Comparison of ENCODE assay signal across 22 mouse cellular contexts in genomic region chr7:130558592-130558991, GRCm38 (mm10).
"Had no signal": no experiment of that assay in that cellular context is flagged by ENCODE, and none has a peak within 500 bp of the region (broad histone marks: within the 10 kb centered on the region; RNA-seq: fewer than 3 reads in every experiment).

No protein-coding gene starts in this region.

- H3K27me3 ChIP-seq: heart, embryonic 12.5 days; hindbrain, embryonic 13.5 days; hindbrain, embryonic 15.5 days; kidney, embryonic 15.5 days; limb, embryonic 13.5 days; limb, embryonic 15.5 days had no signal

- DNase-seq: forebrain, postnatal 0 days; gastrocnemius, postnatal 14 days; gastrocnemius, postnatal 36 days; kidney, adult 11 months; kidney, adult 2 months; kidney, adult 9 months; kidney, postnatal 14 days; kidney, postnatal 36 days; layer of hippocampus, adult 9-11 months; layer of hippocampus, postnatal 36 days; left cerebral cortex, postnatal 4 days had no signal

- H3K4me1 ChIP-seq: heart, embryonic 10.5 days; hindbrain, embryonic 15.5 days; kidney, embryonic 15.5 days had no signal

- H3K4me3 ChIP-seq: heart, embryonic 10.5 days; heart, embryonic 12.5 days; hindbrain, embryonic 13.5 days; hindbrain, embryonic 15.5 days; kidney, embryonic 15.5 days; limb, embryonic 13.5 days; limb, embryonic 15.5 days; liver, embryonic 12.5 days had no signal

- ATAC-seq: forebrain, postnatal 0 days; hindbrain, postnatal 0 days; intestine, embryonic 16.5 days; liver, embryonic 12.5 days had no signal

- H3K4me2 ChIP-seq: heart, embryonic 12.5 days; hindbrain, embryonic 13.5 days; hindbrain, embryonic 15.5 days; kidney, embryonic 15.5 days; limb, embryonic 13.5 days; limb, embryonic 15.5 days; liver, embryonic 12.5 days had no signal

- H3K36me3 ChIP-seq: heart, embryonic 10.5 days; heart, embryonic 12.5 days; hindbrain, embryonic 13.5 days; hindbrain, embryonic 15.5 days; kidney, embryonic 15.5 days; limb, embryonic 13.5 days; limb, embryonic 15.5 days; liver, embryonic 12.5 days had no signal

- H3K9ac ChIP-seq: forebrain, postnatal 0 days; heart, embryonic 12.5 days; hindbrain, embryonic 13.5 days; hindbrain, embryonic 15.5 days; kidney, embryonic 15.5 days; limb, embryonic 13.5 days; limb, embryonic 15.5 days; liver, embryonic 12.5 days had no signal

- H3K9me3 ChIP-seq: heart, embryonic 10.5 days; heart, embryonic 12.5 days; hindbrain, embryonic 13.5 days; hindbrain, embryonic 15.5 days; kidney, embryonic 15.5 days; limb, embryonic 13.5 days; limb, embryonic 15.5 days; liver, embryonic 12.5 days had no signal

- H3K27ac ChIP-seq: heart, embryonic 10.5 days; hindbrain, embryonic 13.5 days; hindbrain, embryonic 15.5 days; hindbrain, postnatal 0 days; kidney, embryonic 15.5 days; kidney, postnatal 0 days; limb, embryonic 13.5 days; limb, embryonic 15.5 days; liver, embryonic 12.5 days had no signal
